Mouse (Mus musculus): Measurements from ENCODE around the gene Evi5l. TPM values are rescaled to one million over a fixed set of nuclear protein-coding genes. Genes with fewer than 3 reads are reported as not detected.

Evi5l gene
- total RNA-seq, 1 experiment: 5.2 TPM

GRCm38 (mm10) chr8:4166881-4167525, 636 bp downstream of the Evi5l start:
- in situ Hi-C loops (cut with MboI; ENCODE audit: low sequenced_read_pairs in 2 of 2, unreplicated experiment in 2 of 2): no loop called here
- no peak for TF ChIP-seq ZNF384 (IDR thresholded peaks at IDR 0.05; ENCODE audit: low read depth, low read length)
- TF ChIP-seq HCFC1 (IDR thresholded peaks at IDR 0.05; ENCODE audit: borderline replicate concordance, insufficient read depth, low read length): no peak
- no peak for TF ChIP-seq ZC3H11A (IDR thresholded peaks at IDR 0.05; ENCODE audit: borderline replicate concordance, low read depth, low read length)
- TF ChIP-seq CHD2 (IDR thresholded peaks at IDR 0.05; ENCODE audit: low read depth, low read length): no peak
- TF ChIP-seq MAFK (IDR thresholded peaks at IDR 0.05; ENCODE audit: insufficient read depth, low read depth, low read length): no peak
- no peak for DNase-seq (ENCODE audit: low read depth, low spot score)
- no peaks in the 10 kb centered on the region for H3K36me3 ChIP-seq (ENCODE audit: control insufficient read depth, insufficient read depth, low read length, poor library complexity, severe bottlenecking)
- H3K27ac ChIP-seq (ENCODE audit: insufficient read depth, low read depth, low read length, poor library complexity, severe bottlenecking): no peak overlapping the region
- H3K9me3 ChIP-seq (ENCODE audit: control insufficient read depth, insufficient read depth, low read depth, low read length): no peaks in the 10 kb centered on the region
- peak overlapping the region; percentile 73 for H3K9ac ChIP-seq (ENCODE audit: insufficient read depth, low read depth, low read length, poor library complexity, severe bottlenecking)
- peaks cover 2 to 3% of the 10 kb centered on the region in 2 experiments; a peak in 1 of 4 replicates for H3K4me1 ChIP-seq (ENCODE audit: control insufficient read depth in 2 of 2, insufficient read depth in 2 of 2, low read length in 2 of 2, poor library complexity in 1 of 2)
- H3K4me3 ChIP-seq (ENCODE audit: insufficient read depth in 1 of 2, low read depth in 1 of 2, low read length in 2 of 2, poor library complexity in 1 of 2, severe bottlenecking in 1 of 2): peak overlapping the region; percentile 79 to 91

GRCm38 (mm10) chr8:4167918-4168317, 1.6 kb downstream of the Evi5l start:
- H3K36me3 ChIP-seq (ENCODE audit: control insufficient read depth, insufficient read depth, low read length, poor library complexity, severe bottlenecking): no peaks in the 10 kb centered on the region
- TF ChIP-seq HCFC1 (IDR thresholded peaks at IDR 0.05; ENCODE audit: borderline replicate concordance, insufficient read depth, low read length) (no peak), ZC3H11A (IDR thresholded peaks at IDR 0.05; ENCODE audit: borderline replicate concordance, low read depth, low read length) (no peak), MAFK (IDR thresholded peaks at IDR 0.05; ENCODE audit: insufficient read depth, low read depth, low read length) (no peak), CHD2 (IDR thresholded peaks at IDR 0.05; ENCODE audit: low read depth, low read length) (no peak), ZNF384 (IDR thresholded peaks at IDR 0.05; ENCODE audit: low read depth, low read length) (no peak)
- in situ Hi-C loops (cut with MboI; ENCODE audit: low sequenced_read_pairs in 2 of 2, unreplicated experiment in 2 of 2): no loop called here
- H3K4me3 ChIP-seq (ENCODE audit: insufficient read depth in 1 of 2, low read depth in 1 of 2, low read length in 2 of 2, poor library complexity in 1 of 2, severe bottlenecking in 1 of 2): no peak overlapping the region
- no peak overlapping the region for H3K27ac ChIP-seq (ENCODE audit: insufficient read depth, low read depth, low read length, poor library complexity, severe bottlenecking)
- no peaks in the 10 kb centered on the region for H3K9me3 ChIP-seq (ENCODE audit: control insufficient read depth, insufficient read depth, low read depth, low read length)
- DNase-seq (ENCODE audit: low read depth, low spot score): no peak
- H3K4me1 ChIP-seq (ENCODE audit: control insufficient read depth in 2 of 2, insufficient read depth in 2 of 2, low read length in 2 of 2, poor library complexity in 1 of 2): peaks cover 0 to 3% of the 10 kb centered on the region in 2 experiments; a peak in 1 of 4 replicates
- no peak overlapping the region for H3K9ac ChIP-seq (ENCODE audit: insufficient read depth, low read depth, low read length, poor library complexity, severe bottlenecking)

DNA sequence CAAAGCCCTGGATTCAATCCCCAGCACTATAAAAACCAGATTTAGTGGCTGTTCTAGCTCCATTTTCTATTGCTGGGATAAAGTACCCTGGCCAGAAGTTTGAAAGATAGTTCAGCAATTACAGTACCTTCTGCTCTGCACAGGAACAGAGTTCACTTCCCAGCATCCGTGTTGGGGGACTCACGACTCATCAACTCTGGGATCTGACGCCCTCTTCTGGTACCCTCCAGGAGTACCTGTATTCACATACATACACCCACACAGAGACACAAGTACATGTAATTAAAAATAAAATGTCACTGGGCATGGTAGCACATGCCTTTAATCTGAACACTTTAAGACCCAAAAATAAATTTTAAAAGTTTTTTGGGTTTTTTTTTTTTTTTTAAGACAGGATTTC, 6.1 kb downstream of the Evi5l start:
- Histone ChIP-seq H3K36me3 (ENCODE audit: control insufficient read depth, insufficient read depth, low read length, poor library complexity, severe bottlenecking) (no peaks in the 10 kb centered on the region), H3K9ac (ENCODE audit: insufficient read depth, low read depth, low read length, poor library complexity, severe bottlenecking) (no peak overlapping the region), H3K4me3 (ENCODE audit: insufficient read depth in 1 of 2, low read depth in 1 of 2, low read length in 2 of 2, poor library complexity in 1 of 2, severe bottlenecking in 1 of 2) (no peak overlapping the region), H3K9me3 (ENCODE audit: control insufficient read depth, insufficient read depth, low read depth, low read length) (no peaks in the 10 kb centered on the region), H3K4me1 (ENCODE audit: control insufficient read depth in 2 of 2, insufficient read depth in 2 of 2, low read length in 2 of 2, poor library complexity in 1 of 2) (no peaks in the 10 kb centered on the region), H3K27ac (ENCODE audit: insufficient read depth, low read depth, low read length, poor library complexity, severe bottlenecking) (no peak overlapping the region)
- DNase-seq (ENCODE audit: low read depth, low spot score): no peak
- TF ChIP-seq ZNF384 (IDR thresholded peaks at IDR 0.05; ENCODE audit: low read depth, low read length): no peak
- no peak for TF ChIP-seq HCFC1 (IDR thresholded peaks at IDR 0.05; ENCODE audit: borderline replicate concordance, insufficient read depth, low read length)
- TF ChIP-seq ZC3H11A (IDR thresholded peaks at IDR 0.05; ENCODE audit: borderline replicate concordance, low read depth, low read length): no peak
- in situ Hi-C loops (cut with MboI; ENCODE audit: low sequenced_read_pairs in 2 of 2, unreplicated experiment in 2 of 2): no loop called here

GRCm38 (mm10) chr8:4174018-4174417, 7.7 kb downstream of the Evi5l start:
- no peaks in the 10 kb centered on the region for H3K4me1 ChIP-seq (ENCODE audit: control insufficient read depth in 2 of 2, insufficient read depth in 2 of 2, low read length in 2 of 2, poor library complexity in 1 of 2)
- in situ Hi-C loops (cut with MboI; ENCODE audit: low sequenced_read_pairs in 2 of 2, unreplicated experiment in 2 of 2): no loop called here
- H3K9me3 ChIP-seq (ENCODE audit: control insufficient read depth, insufficient read depth, low read depth, low read length): no peaks in the 10 kb centered on the region
- no peak for TF ChIP-seq MAFK (IDR thresholded peaks at IDR 0.05; ENCODE audit: insufficient read depth, low read depth, low read length)
- TF ChIP-seq ZNF384 (IDR thresholded peaks at IDR 0.05; ENCODE audit: low read depth, low read length): no peak
- TF ChIP-seq ZC3H11A (IDR thresholded peaks at IDR 0.05; ENCODE audit: borderline replicate concordance, low read depth, low read length): no peak
- no peak for TF ChIP-seq CHD2 (IDR thresholded peaks at IDR 0.05; ENCODE audit: low read depth, low read length)
- TF ChIP-seq HCFC1 (IDR thresholded peaks at IDR 0.05; ENCODE audit: borderline replicate concordance, insufficient read depth, low read length): no peak
- no peak overlapping the region for H3K4me3 ChIP-seq (ENCODE audit: insufficient read depth in 1 of 2, low read depth in 1 of 2, low read length in 2 of 2, poor library complexity in 1 of 2, severe bottlenecking in 1 of 2)
- H3K27ac ChIP-seq (ENCODE audit: insufficient read depth, low read depth, low read length, poor library complexity, severe bottlenecking): no peak overlapping the region
- no peak for DNase-seq (ENCODE audit: low read depth, low spot score)
- H3K36me3 ChIP-seq (ENCODE audit: control insufficient read depth, insufficient read depth, low read length, poor library complexity, severe bottlenecking): no peaks in the 10 kb centered on the region
- no peak overlapping the region for H3K9ac ChIP-seq (ENCODE audit: insufficient read depth, low read depth, low read length, poor library complexity, severe bottlenecking)

Measured in ES-E14 (cell line).